Mouse (Mus musculus) urinary bladder, postnatal 36 days (tissue): ENCODE results near the gene Scml4.

Experiments
- DNase-seq, 2 experiments: peaks; one replicate each; pipeline ENCODE4 v3.0.0; 2022; ENCODE audit warnings: low spot score in 2 of 2, mixed read lengths in 1 of 2

The Scml4 gene

GRCm38 (mm10) chr10:42860159-42860911, at the start of gene Scml4:
Gene Scml4 (plus strand): TSS chr10:42860370.
- DNase-seq: no peak

- DNase-seq: no peak
Observed at GRCm38 (mm10) chr10:42825923-42826322, 34.2 kb upstream of the Scml4 start.

- no peak for DNase-seq
Observed at GRCm38 (mm10) chr10:42827155-42827554, 33.0 kb upstream of the Scml4 start.

- no peak for DNase-seq
Observed at GRCm38 (mm10) chr10:42830007-42830406, 30.2 kb upstream of the Scml4 start.

GRCm38 (mm10) chr10:42830409-42830808, 29.8 kb upstream of the Scml4 start:
- DNase-seq: no peak

- no peak for DNase-seq
Observed at GRCm38 (mm10) chr10:42832677-42833076, 27.5 kb upstream of the Scml4 start.

- no peak for DNase-seq
Observed at GRCm38 (mm10) chr10:42833871-42834727, 26.1 kb upstream of the Scml4 start.

GRCm38 (mm10) chr10:42838106-42838505, 22.1 kb upstream of the Scml4 start:
- DNase-seq: no peak

- no peak for DNase-seq
Observed at GRCm38 (mm10) chr10:42838736-42839135, 21.4 kb upstream of the Scml4 start.

- DNase-seq: no peak
Observed at GRCm38 (mm10) chr10:42840036-42840435, 20.1 kb upstream of the Scml4 start.

- DNase-seq: no peak
Observed at GRCm38 (mm10) chr10:42841531-42842195, 18.5 kb upstream of the Scml4 start.

GRCm38 (mm10) chr10:42842358-42842757, 17.8 kb upstream of the Scml4 start:
- peak; percentile 60 to 73 for DNase-seq

- DNase-seq: no peak
Observed at GRCm38 (mm10) chr10:42843416-42843815, 16.8 kb upstream of the Scml4 start.

- no peak for DNase-seq
Observed at GRCm38 (mm10) chr10:42845480-42845879, 14.7 kb upstream of the Scml4 start.

GRCm38 (mm10) chr10:42848179-42849080, 11.7 kb upstream of the Scml4 start:
- no peak for DNase-seq

GRCm38 (mm10) chr10:42849081-42849400, 11.1 kb upstream of the Scml4 start:
- DNase-seq: no peak

GRCm38 (mm10) chr10:42854838-42855237, 5.3 kb upstream of the Scml4 start:
- no peak for DNase-seq

GRCm38 (mm10) chr10:42855250-42855649, 4.9 kb upstream of the Scml4 start:
- no peak for DNase-seq

- no peak for DNase-seq
Observed at GRCm38 (mm10) chr10:42856574-42856973, 3.6 kb upstream of the Scml4 start.

GRCm38 (mm10) chr10:42857021-42857420, 3.1 kb upstream of the Scml4 start:
- DNase-seq: no peak

- no peak for DNase-seq
Observed at GRCm38 (mm10) chr10:42859781-42860158, 400 bp upstream of the Scml4 start.
